Mouse (Mus musculus) liver, embryonic 14.5 days (tissue): ENCODE measurements around the gene Dpagt1. TPM values are rescaled to one million over a fixed set of nuclear protein-coding genes. Genes with fewer than 3 reads are reported as not detected.
"Not testable (repeated sequence)": the region's sequence is repeated elsewhere in the genome, so short reads cannot be mapped to it uniquely, and the experiment has no call there.

ENCODE experiments used
- ATAC-seq: fragments of 200-750 bp; cut with Nextera tagmentation; 2 replicates; pipeline ENCODE4 v1.8.0; 2017; ENCODE audit warnings: moderate number of reproducible peaks, mild to moderate bottlenecking, moderate library complexity; ENCODE audit not compliant: insufficient read depth
- DNase-seq, 3 experiments: peaks; one replicate each; pipeline ENCODE4 v3.0.0-alpha.2; 2012 to 2013; ENCODE audit warnings: low read depth in 3 of 3, low spot score in 3 of 3
- H3K27ac ChIP-seq: fragments of 300-500 bp; sonication (generic); 2 replicates; pipeline ENCODE4 v1.5.1; 2014; ENCODE audit warnings: moderate library complexity, mild to moderate bottlenecking, control low read depth, inconsistent platforms
- H3K27me3 ChIP-seq: fragments of 300-500 bp; sonication (generic); 2 replicates; pipeline ENCODE4 v1.6.1; 2014; ENCODE audit warnings: mild to moderate bottlenecking, low read length, moderate library complexity; ENCODE audit not compliant: control insufficient read depth, insufficient read depth
- H3K36me3 ChIP-seq: fragments of 300-500 bp; sonication (generic); replicated peaks from 2 replicates; pipeline ENCODE4 v1.6.1; 2014; ENCODE audit warnings: low read depth; ENCODE audit not compliant: control insufficient read depth, insufficient read depth
- H3K4me1 ChIP-seq, 2 experiments: fragments of 200-500 bp in 1 of 2; fragments of 300-500 bp in 1 of 2; sonication (generic) in 1 of 2; replicated peaks; 2 replicates each; pipeline ENCODE4 v1.6.1; 2012 to 2014; ENCODE audit warnings: antibody characterized with exemption in 1 of 2, inconsistent platforms in 1 of 2, low read length in 1 of 2; ENCODE audit not compliant: control insufficient read depth in 2 of 2, insufficient read depth in 2 of 2
- H3K4me2 ChIP-seq: fragments of 300-500 bp; sonication (generic); 2 replicates; pipeline ENCODE4 v1.6.1; 2014; ENCODE audit warnings: low read depth, mild to moderate bottlenecking, control low read depth, moderate library complexity
- H3K4me3 ChIP-seq, 2 experiments: fragments of 200-500 bp in 1 of 2; fragments of 300-500 bp in 1 of 2; sonication (generic) in 1 of 2; 2 replicates each; pipeline ENCODE4 v1.5.1; 2012 to 2014; ENCODE audit warnings: low read depth in 2 of 2, low read length in 2 of 2, mild to moderate bottlenecking in 2 of 2, control low read depth in 1 of 2, inconsistent platforms in 1 of 2, moderate library complexity in 1 of 2; ENCODE audit not compliant: insufficient read depth in 1 of 2
- H3K9ac ChIP-seq: fragments of 300-500 bp; sonication (generic); replicated peaks from 2 replicates; pipeline ENCODE4 v1.6.1; 2014; ENCODE audit warnings: mild to moderate bottlenecking, control low read depth, moderate library complexity
- H3K9me3 ChIP-seq: fragments of 300-500 bp; sonication (generic); 2 replicates; pipeline ENCODE4 v1.6.1; 2016; ENCODE audit warnings: low read length, mixed read lengths; ENCODE audit not compliant: control insufficient read depth
- CTCF ChIP-seq: IDR thresholded peaks from 2 replicates; pipeline ENCODE4 v1.5.1; 2016; ENCODE audit warnings: antibody characterized with exemption, low read depth, control low read depth
- EP300 ChIP-seq: IDR thresholded peaks from 2 replicates; pipeline ENCODE4 v1.6.1; 2016; ENCODE audit warnings: antibody characterized with exemption, low read depth
- WGBS: fragments of 180-500 bp; shearing (Covaris S2); extraction: QIAGEN DNeasy Blood & Tissue Kit; methylation state at CpG from one replicate; pipeline ENCODE4 v1.1.7; 2014; ENCODE audit not compliant: insufficient replicate concordance; 5-methylcytosine and 5-hydroxymethylcytosine counted together
- polyA plus RNA-seq, 2 experiments: library from polyadenylated mRNA; depleted of rRNA in 1 of 2; stranded (reverse) in 1 of 2; unstranded in 1 of 2; fragments of >200 nt; fragmentation: Nextera tagmentation in 1 of 2; extraction: Ambion mirVana in 1 of 2; gene quantifications; 2 replicates each; pipeline versions ENCODE4 v1.2.1 to v1.2.3; 2012 to 2014

Gene Dpagt1
- polyA plus RNA-seq, 2 experiments, result 16.4 to 20.2 TPM

DNA sequence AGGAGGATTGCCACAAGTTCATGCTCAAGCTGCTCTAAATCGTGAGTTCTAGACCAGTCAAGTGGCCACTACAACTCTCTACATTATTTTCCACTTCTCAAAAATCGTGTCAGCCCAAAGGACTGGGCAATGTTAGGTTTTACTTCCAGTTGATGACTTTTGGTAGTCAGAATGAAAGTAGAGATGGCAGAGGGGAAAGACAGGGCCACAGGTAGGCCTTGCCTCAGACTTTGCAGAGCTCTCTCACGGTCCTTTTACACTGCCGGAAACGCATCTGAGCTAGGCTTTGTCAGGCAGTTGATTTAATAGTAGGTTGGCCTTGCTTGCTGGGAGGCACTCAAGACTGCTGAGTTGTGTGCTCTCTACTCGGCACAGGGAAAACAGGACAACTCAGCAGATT, 1.7 kb upstream of the Dpagt1 start:
- Histone ChIP-seq H3K4me2 (no peak overlapping the region), H3K27ac (no peak overlapping the region), H3K4me1 (peaks cover 17 to 22% of the 10 kb centered on the region in 2 experiments), H3K36me3 (peaks cover 4% of the 10 kb centered on the region; the same call in 1 of the 2 replicates), H3K27me3 (no peaks in the 10 kb centered on the region), H3K9me3 (no peaks in the 10 kb centered on the region), H3K9ac (no peak overlapping the region), H3K4me3 (no peak overlapping the region)
- ATAC-seq, result no peak
- DNase-seq, result no peak
- no peak for TF ChIP-seq EP300
- no peak for TF ChIP-seq CTCF
- WGBS, result 75% methylated on average over 6 of the region's 6 CpGs

DNA sequence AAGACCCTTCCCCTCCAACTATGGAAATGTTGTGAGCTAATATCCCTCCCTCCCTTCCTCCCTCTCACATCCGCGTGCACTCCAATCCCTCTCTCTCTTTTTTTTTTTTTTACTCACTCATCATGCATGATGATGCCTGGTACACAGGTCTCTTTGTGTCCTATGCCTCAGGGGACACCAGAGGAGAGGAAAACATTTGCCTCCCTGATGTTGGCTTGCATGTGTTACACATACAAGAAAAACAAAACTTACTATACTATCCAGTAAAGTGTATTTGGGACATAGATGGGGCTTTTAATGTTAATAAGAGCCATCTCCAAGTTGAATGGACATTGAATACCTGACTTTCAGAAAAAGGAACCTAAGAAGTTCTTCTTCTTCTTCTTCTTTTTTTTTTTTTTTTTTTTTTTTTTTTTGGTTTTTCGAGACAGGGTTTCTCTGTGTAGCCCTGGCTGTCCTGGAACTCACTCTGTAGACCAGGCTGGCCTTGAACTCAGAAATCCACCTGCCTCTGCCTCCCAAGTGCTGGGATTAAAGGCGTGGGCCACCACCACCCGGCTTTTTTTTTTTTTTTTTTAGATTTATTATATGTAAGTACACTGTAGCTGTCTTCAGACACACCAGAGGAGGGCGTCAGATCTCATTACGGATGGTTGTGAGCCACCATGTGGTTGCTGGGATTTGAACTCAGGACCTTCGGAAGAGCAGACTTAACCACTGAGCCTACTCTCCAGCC, 619 bp upstream of the Dpagt1 start:
- not testable (repeated sequence) for H3K36me3 ChIP-seq, H3K27ac ChIP-seq, DNase-seq, H3K9me3 ChIP-seq, H3K27me3 ChIP-seq, ATAC-seq, H3K4me3 ChIP-seq
- Histone ChIP-seq H3K4me2 (peak overlapping the region; percentile 95), H3K4me1 (peaks cover 17 to 22% of the 10 kb centered on the region in 2 experiments), H3K9ac (peak overlapping the region; percentile 78)
- WGBS, result 55% methylated on average over 7 of the region's 8 CpGs

DNA sequence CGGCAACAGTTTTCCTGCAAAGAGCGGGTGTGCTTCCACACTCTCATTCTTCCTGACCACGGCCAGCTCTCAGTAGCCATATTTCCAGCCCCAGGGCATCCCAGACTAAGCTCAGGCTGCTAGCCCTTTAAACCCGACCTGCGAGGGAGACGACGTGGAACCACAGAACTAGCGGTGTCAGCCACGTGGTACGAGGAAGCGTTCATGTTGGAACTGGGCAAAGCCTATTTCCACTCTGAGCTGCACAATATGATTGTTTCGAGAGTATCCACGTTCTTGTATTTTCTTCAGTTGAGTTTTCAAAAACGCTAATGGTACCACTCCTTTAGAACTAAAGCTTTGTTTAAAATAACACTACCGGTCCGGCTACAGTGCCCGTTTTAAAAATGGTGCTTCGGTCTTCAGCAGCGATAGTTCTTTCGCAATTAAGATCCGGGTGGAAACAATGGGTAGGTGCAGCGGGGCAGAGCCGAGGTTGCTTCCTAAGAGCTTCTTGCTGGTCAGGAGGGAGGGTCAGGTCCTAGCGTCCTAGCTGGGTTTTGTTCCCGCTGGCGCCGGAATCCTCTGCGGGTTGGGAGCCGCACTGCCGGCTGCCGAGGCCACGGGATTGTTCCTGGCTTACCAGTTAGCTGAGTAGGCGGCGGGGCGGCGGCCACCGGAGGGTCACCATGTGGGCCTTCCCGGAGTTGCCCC, 698 bp downstream of the Dpagt1 start:
- TF ChIP-seq CTCF (no peak), EP300 (no peak)
- Histone ChIP-seq H3K4me1 (peaks cover 9 to 14% of the 10 kb centered on the region in 2 experiments), H3K27ac (peak overlapping the region; percentile 79), H3K36me3 (peaks cover 16% of the 10 kb centered on the region), H3K4me2 (peak overlapping the region; percentile 95), H3K9me3 (no peaks in the 10 kb centered on the region), H3K27me3 (no peaks in the 10 kb centered on the region), H3K9ac (peak overlapping the region; percentile 78), H3K4me3 (peak overlapping the region; percentile 64 to 83)
- ATAC-seq (peak; percentile 82), DNase-seq (peak in 2 of 3 experiments; percentile 57 to 72)
- WGBS, result under 1% methylated on average over 38 of the region's 38 CpGs

DNA sequence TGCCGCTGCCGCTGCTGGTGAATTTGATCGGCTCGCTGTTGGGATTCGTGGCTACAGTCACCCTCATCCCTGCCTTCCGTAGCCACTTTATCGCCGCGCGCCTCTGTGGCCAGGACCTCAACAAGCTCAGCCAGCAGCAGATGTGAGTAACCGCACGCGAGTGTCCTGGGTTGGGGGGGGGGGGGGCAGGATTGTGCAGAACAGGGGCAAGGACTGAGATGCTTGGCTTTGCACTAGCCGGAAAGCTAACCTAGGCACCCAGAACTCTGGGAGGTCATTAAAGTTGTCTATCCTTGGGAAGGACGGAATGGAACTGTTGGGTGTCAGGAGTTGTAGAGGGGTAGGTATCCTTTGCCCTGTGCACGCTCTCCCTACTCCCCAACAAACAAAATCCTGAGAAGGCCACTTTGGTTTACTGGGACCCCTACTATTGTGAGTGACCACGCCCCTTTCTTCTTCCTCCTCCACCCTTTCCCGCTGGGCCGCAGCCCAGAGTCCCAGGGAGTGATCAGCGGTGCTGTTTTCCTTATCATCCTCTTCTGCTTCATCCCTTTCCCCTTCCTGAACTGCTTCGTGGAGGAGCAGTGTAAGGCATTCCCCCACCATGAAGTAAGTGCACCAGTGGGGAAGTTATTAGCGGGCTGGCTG, 1.4 kb downstream of the Dpagt1 start:
- TF ChIP-seq CTCF, result 0 out of 2 replicates have a peak, but pooled peaks have one; percentile 5
- no peak for TF ChIP-seq EP300
- H3K4me3 ChIP-seq, result peak overlapping the region; percentile 64 to 83
- no peaks in the 10 kb centered on the region for H3K27me3 ChIP-seq
- H3K27ac ChIP-seq, result peak overlapping the region; percentile 79
- no peaks in the 10 kb centered on the region for H3K9me3 ChIP-seq
- DNase-seq (no peak), ATAC-seq (peak; percentile 49)
- H3K36me3 ChIP-seq, result peaks cover 20% of the 10 kb centered on the region
- 0% methylated on average over 22 of the region's 22 CpGs for WGBS
- H3K4me2 ChIP-seq, result peak overlapping the region; percentile 95
- peaks cover 9 to 14% of the 10 kb centered on the region in 2 experiments; a peak in 3 of 4 replicates for H3K4me1 ChIP-seq
- peak overlapping the region; percentile 78 for H3K9ac ChIP-seq

DNA sequence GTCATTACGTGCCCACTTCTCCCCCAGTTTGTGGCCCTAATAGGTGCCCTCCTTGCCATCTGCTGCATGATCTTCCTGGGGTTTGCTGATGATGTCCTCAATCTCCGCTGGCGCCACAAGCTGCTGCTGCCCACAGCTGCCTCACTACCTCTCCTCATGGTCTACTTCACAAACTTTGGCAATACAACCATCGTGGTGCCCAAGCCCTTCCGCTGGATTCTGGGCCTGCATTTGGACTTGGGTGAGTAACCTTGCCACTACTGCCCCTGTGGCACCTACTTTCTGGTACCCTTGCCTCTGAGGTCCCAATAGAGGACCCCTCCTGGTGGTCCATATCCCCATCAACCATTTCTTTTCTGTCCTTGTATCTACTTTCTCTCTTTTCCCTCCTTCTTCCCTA, 2.1 kb downstream of the Dpagt1 start:
- ATAC-seq (no peak), DNase-seq (no peak)
- Histone ChIP-seq H3K9ac (peak overlapping the region; percentile 78), H3K9me3 (no peaks in the 10 kb centered on the region), H3K36me3 (peaks cover 26% of the 10 kb centered on the region), H3K4me2 (peak overlapping the region; percentile 95), H3K27me3 (no peaks in the 10 kb centered on the region), H3K27ac (no peak overlapping the region), H3K4me3 (peak overlapping the region; percentile 64 to 83), H3K4me1 (peaks cover 11 to 14% of the 10 kb centered on the region in 2 experiments; a peak in 3 of 4 replicates)
- TF ChIP-seq CTCF (no peak), EP300 (no peak)
- WGBS, result 87% methylated on average over 5 of the region's 5 CpGs
